Mouse (Mus musculus) thymus, postnatal 10 days (tissue): ENCODE results near the gene Gm8773.

Source experiments
- DNase-seq, 2 experiments: peaks; one replicate each; pipeline ENCODE4 v3.0.0; 2021; ENCODE audit warnings: low spot score in 2 of 2

The Gm8773 gene

DNA sequence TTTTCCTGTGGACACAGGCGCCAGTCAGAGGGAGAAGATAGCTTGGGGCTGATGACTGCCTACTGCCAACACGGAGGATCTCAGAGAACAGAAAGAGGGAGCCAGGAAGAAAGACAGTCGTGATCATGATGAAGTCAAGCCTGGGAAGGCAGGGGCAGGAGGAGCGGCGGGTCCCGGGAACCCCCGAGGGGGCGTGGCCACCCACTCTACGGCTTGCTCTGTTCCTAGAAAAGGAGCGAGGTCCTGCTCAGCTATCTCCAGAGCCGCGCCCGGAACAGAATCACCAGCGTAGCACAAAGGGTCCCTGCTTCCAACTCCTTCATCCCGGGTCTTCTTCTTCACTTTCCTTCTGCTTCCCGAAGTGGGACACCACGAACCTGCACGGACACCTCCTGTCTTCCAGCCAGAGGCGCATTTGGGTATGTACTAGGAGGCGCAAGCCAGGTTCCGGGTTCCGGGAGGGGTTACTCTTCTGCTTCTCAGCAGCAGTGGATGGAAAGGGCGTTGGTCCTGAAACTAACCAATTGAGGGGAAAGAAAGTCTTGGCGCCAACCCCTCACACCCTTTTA, at the start of gene Gm8773:
Gene Gm8773 (plus strand): TSS at position 51 of the 569 bp plus-strand sequence.
- no peak for DNase-seq

DNA sequence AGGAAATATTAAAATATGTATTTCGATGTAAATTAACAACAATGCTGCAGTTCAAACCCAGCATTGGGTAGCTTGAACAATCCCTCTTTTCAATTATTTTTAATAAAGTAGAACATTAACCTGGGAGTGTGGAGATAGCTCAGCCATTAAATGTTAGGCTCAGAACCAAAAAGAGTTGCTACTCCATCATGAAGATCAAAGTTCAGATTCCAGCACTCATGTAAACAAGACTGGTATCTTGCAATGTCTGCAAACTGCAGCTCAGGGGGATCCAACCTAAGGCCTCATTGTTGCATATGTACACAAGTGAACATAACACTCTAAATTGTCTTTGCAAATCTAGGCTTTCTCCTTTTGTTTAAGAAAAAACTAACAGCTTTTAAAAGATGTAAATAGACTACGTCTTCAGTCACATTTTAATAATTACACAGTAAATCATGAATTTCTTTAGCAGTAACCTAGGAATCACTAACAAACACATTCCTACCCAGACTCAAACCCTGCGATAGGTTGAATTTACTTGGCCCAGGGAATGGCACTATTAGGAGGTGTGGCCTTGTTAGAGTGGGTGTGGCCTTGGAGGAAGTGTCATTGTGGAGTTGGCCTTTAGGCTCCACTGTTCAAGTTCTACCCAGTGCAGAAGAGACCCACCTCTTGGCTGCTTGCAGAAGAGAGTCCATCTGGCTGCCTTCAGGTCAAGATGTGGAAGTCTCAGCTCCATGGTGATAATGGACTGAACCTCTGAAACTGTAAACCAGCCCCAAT, 39.8 kb upstream of the Gm8773 start:
- no peak for DNase-seq

DNA sequence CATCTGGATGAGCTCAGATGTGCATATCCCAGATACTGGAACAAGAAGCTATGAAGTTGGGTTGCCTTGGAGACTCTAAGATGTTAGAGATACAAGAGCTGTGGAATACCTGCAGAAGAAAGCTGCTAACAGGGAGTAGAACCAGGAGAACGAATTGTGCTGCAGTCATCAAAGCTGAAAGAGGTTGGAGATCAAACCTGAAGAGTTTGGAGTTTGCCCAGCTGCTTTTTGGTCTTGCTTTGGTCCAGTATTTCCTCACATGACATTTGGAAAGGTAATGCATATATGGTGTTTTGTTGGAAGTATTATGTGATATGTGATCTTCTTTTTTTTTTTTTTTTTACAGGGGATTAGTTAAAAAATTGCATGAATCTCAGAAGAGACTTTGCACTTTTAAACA, 37.5 kb upstream of the Gm8773 start:
- no peak for DNase-seq

DNA sequence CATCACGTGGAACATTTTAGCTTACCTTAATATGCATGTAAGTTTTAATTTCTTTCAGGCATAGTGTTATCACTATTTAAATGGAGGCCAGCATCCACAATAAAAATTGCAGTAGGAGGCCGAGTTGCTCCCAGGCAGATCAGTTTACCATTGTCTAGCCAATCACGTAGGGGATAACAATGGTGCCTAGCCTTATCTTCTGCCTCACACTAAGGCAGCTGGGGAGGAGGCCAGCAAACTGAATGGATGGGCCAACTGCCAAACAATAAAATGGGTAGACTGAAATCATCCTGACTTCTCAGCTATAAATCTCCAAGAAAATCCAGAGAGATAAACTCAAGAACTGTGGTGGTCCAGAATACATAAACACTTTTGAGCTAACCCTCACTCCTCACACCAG, 33.8 kb upstream of the Gm8773 start:
- DNase-seq: no peak

DNA sequence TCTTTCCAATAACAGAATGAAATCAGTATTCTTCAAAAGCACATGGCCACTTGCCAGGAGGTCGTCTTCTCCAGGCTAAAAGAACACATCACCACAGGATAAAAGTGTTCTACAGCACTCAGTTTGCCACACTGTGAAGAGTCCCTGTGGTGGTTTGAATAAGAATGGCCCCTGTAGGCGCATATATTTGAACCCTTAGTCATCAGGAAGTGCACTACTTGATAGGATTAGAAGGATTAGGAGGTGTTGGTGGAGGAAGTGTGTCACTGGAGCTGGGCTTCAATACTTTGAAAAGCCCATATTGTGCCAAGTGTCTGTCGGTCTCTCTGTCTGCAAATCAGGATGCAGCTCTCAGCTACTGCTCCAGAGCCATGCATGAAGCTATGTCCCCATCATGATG, 33.2 kb upstream of the Gm8773 start:
- DNase-seq: no peak

DNA sequence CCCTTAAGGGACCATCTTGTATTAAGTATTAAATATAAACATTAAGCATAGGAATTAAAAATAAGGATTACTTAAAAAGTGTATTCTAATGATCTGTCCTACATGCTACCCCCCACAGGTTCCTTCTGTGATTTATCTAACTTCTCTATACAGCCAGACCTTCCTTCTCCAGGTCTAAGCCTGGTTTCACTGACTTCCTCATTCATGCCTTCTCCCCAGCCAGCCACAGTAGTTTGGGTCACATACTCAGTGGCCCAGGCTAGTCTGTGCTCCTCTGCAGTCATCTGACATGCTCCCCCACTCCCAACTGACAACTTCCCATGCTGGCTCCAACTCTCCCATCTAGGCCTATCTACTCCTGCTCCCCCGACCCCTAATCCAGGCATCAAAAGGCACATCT, 22.5 kb upstream of the Gm8773 start:
- DNase-seq: no peak

DNA sequence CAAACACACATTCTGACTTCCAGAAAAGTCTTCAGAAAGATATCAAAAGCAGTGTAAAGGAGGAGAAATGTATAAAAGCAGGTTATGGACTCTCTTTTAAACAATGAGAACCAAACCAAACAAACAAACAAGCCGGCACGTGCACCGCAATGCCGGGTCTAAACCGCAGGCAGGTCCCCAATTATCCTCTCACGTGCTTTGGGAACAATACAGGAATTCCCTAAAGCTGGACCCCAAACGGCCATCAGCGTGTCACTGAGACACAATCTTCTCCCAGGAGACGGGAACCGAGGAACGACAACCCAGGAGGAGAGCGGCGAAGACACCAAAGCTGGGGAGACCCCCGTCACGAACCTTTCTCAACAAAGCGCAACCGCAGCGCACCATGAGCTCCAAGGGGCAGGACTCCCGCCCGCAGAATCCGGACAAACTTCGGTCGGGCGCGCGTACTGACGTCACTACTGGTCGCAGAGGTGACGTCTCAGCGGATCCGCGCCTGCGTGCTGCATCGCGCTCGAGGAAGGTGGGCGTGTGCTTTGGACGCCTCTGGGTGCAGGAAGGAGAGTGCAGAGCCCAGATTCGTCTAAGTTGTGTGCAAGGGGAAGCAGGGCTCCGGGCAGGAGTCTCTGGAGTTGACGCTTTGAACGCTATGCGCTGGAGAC, 14.4 kb upstream of the Gm8773 start, which contains the start of gene Gtpbp10:
Gene Gtpbp10 (minus strand): TSS at position 460 of the 662 bp plus-strand sequence.
- DNase-seq: peak; percentile 83 to 86

DNA sequence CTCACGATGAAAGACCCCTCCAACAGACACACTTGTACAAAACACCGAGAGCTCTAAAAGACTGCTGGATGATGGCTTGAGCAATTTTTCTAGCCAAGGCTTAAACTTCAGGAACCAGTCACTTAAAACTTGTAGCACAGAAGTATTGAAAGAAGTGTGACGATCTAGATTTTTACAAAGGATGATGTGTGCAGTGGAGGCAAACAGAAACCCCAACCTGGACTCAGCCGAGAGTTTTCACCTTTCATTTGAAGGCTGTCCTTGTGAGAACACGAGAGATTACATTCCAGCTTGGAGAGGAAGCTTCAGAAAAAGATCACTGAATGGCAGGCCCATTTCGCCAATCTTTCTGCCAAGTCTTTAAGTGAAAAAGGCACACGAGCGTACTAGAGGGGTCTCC, 13.8 kb upstream of the Gm8773 start:
- DNase-seq: no peak

DNA sequence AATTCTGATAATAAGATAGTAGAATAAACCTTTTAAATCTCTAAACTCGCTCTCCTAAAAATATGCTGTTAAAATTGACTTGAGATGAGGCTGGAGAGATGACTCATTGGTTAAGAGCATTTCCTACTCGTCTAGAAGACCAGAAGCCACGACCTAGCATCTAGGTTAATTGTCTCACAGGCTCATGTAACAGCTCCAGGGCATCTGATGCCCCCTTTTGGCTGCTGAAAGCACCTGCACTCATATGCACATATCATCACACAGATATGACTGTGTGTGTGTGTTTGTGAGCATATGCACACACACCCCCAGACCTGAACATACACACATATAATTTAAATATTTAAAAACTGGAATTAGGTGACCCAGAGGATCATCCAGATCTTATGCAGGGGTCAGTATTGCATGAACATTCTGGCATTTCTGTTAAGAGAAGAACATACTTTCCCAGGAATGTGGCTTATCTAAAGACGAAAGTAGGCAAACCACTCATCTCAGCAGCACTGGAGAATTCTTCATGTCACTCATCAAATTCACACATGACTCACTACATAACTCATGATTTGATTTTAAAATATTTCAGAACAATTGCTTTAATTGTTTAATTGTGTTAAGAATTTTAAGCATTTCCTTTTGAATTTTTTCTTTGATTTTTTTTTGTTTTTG, 12.4 kb upstream of the Gm8773 start:
- no peak for DNase-seq

DNA sequence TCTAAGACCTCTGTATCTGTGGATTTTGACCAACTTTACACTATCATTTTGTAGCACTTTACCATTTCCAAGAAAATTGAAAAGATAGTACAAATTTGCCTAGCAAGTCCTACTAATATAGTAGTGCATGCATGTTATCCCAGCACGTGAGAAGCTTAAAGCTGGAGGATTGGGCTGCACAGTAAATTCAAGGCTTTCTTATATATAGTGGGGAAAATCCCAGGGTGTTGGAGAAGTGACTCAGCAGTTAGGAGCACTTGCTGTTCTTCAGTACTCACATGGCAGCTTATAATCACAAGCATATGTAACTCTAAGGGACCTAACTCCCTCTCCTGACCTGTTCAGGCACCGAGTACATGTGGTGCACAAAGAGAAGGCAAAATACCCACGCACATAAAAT, 11.2 kb upstream of the Gm8773 start:
- DNase-seq: no peak

DNA sequence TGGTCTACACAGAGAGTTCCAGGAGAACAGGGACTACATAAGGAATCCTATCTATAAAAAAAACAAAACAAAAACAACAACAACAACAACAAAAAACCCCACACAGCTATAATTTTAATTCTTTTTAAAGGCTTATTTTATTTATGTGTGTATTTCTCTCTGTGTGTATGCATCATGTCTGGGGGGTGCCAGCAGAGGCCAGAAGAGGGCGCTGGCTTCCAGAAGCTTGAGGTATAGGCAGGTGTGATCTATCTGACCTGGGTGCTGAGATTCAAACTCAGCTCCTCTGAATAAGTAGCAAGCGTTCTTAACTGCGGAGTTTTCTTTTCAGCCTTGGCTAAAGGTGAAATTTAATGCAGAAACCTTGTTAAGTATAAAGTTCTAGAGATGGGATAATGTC, 14.1 kb downstream of the Gm8773 start:
- no peak for DNase-seq

DNA sequence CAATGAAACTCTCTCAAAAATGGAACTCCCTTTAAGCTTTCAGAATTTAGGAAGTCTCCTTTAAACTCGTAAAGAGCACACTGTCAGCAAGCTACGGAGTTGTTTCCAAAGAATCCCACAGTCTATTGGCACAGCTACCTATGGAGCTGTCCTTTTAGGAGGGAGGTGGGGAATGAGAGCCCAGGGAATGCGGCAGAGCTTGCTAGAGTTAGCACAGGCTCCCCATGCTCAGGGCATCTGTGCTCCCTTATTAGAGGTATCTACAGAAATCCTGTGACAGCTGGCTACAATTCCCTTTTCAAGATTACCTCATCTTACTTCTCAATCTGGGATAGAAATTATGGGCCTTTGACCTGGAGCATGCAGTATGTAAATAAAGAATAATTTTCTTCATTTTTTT, 36.9 kb downstream of the Gm8773 start:
- DNase-seq: no peak

DNA sequence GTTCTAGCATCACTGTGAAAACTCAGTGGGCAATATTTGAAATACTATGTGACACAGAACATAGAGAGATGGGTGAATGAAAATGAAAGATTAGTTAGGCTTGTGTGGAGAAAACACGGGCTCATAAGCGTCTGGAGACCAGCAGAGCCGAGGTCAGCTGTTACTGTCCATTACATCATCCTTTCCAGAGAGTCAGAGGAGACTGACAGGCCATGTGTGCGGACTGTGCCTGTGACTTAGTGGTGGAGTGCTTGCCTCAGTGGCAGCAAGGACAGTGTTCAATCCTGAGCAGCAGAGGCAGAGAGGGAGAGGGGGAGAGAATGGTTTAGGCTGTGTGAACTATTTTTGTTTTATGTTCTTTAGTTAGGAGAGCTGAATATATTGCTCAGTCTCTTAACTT, 44.7 kb downstream of the Gm8773 start:
- no peak for DNase-seq

DNA sequence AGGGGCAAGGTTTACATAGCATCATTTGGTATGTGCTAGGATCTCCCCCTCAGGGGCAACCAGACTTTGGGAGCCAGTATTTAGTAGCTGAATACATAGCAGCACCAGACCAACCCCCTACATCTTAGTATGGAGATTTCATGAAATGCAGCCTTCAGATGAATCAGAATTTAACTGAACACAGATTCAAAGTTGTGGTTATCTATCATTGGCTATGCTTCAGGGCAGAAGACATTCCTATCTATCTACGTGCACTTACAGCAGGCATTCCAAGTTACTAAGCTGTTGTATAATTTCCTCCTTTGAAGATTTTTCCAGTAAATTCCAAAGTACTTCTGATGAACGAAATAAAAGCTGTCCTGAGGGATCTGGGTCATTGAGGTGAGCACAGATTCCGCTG, 51.9 kb downstream of the Gm8773 start:
- no peak for DNase-seq
